Mouse (Mus musculus) embryo, embryonic 9.5 days (tissue): ENCODE measurements around the gene Pym1.

ENCODE experiments used
- DNase-seq: peaks from one replicate; pipeline ENCODE4 v3.0.0-alpha.2; 2017; ENCODE audit errors: extremely low spot score

Pym1 gene

DNA sequence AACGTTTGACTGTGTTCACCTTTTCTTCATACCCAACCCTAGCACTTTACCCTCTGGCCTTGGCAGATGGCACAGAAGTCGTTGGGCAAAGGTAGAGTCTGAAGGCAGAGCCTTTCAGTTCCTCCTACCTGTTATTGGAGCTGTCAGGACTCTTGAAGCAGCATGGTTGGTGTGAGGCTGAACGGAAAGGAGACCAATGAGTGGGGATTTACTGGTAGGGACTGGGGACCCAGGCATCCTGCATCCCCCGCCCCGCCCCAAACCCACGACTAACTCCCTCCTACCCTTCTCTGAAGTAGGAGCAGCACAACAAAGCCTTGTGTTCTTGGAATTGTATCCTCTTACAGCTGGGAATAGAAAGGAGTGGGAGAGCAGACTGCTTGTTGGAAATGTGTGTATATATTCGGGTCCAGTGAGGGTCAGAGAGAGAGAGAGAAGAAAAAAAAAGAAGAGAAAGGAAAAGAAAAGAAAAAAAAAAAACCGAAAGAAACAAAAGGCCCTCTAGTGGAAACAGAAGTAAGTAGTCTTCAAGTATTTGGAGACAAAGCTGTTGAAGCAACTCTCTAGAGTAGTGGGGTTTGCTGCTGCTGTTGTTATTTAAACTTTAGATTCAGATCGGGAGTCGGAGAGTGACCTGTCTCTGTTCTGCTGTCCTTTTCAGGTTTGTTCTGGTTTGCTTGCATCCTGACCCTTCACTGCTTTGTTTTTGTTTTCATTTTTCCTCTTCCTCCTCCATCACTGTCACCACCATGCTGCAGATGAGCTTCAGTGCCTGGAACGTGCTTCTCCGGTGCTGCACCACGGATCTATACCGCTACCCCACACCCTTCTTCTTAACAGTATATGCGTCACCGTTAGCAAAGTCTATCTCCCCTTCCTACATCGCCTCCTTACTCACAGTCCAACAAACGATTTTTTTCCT lies 2.7 kb upstream of the Pym1 start, which contains the start of gene Dgka:
Gene Dgka (minus strand): TSS at position 176 of the 922 bp plus-strand sequence.
- peak; percentile 15 for DNase-seq

DNA sequence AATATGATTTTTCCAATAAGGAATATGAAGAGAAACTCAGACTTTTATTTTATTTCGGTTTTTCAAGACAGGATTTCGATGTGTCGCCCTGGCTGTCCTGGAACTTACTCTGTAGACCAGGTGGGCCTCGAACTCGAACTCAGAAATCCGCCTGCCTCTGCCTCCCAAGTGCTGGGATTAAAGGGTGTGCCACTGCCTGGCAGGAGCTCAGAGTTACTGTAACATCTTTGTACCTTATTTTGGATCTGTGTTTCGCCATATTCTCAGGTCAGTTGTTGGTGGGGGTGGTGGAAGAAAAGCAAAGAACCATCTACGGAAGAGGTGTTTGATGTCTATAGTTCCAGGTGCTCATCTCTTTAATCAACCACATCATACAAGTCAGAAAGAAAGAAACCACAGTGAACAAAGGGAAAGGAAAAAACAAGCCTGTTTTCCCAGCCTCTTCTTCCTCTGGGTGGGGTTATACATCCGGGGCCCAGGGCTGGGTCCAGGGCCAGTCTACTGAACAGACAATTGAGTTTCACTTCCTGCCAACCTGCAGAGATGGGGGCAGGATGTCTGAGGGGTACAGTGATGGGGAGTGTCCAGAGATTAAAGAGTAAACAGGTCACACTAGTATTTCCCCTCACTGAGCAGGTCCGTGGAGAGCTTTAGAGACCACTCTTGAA lies 1.6 kb upstream of the Pym1 start:
- DNase-seq: no peak

DNA sequence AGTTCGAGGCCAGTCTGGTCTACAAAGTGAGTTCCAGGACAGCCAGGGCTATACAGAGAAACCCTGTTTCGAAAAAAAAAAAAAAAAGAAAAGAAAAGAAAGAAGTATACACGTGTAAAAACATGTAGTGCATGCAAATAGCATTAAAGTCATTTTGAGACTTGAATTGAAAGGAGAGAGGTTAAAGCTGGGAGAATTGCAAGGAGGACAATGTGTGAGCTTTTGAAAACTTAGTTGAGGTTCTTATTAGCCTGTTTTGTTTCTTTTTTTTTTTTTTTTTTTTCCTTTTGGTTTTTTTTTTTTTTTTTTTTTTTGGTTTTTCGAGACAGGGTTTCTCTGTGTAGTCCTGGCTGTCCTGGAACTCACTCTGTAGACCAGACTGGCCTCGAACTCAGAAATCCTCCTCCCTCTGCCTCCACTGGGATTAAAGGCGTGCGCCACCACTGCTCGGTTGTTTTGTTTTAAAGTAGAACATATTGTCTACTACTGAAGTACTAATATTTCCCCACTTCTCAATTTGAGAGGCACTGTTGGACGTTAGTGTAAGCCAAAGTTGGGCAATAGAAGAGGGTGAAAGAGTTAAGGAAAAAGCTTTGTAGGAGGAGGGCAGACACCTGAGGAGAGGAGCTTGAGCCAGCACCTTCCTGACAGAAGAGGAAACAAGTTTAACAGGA lies 580 bp upstream of the Pym1 start:
- no peak for DNase-seq

DNA sequence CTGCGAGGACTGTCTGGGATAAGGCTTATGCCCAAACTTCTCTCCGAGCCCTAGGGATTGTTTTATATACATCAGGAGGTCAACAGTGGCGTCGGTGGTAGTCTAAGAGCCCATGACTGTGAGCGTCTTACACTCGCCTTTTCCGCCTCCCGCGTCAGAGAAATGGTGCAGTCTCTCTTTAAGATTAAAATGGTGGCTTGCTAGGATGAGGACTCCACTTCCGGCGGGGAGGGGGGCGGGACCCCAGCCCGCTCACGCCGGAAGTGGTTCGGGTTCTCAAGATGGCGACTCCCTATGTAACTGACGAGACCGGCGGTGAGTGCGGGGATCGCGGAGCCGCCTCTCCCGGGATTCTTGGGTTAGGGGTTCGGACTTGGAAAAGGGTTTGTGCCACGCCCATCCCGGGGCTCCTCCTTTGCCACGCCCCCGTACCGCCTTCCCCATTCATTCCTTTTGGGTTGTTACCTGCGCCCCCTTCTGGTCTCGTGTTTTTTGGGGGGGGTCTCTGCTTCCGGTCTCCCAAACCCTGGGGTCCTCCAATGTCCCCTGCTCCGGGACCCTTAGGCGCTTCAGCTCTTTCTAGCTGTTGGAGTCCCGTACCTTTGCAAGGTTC lies 669 bp downstream of the Pym1 start:
- DNase-seq: peak; percentile 91

DNA sequence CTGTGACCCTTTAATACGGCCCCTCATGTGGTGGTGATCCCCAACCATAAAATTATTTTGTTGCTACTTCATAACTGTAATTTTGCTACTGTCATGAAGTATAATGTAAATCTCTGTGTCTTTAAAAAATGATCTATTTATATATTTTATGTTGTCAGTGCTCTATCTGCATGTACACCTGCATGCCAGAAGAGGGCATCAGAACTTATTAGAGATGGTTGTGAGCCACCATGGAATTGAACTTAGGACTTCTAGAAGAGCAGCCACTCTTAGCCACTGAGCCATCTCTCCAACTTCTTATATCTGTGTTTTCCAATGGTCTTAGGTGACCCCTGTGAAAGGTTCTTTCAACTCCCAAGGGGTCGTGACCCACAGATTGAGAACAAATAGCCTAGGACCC lies 25.2 kb downstream of the Pym1 start:
- DNase-seq: no peak

DNA sequence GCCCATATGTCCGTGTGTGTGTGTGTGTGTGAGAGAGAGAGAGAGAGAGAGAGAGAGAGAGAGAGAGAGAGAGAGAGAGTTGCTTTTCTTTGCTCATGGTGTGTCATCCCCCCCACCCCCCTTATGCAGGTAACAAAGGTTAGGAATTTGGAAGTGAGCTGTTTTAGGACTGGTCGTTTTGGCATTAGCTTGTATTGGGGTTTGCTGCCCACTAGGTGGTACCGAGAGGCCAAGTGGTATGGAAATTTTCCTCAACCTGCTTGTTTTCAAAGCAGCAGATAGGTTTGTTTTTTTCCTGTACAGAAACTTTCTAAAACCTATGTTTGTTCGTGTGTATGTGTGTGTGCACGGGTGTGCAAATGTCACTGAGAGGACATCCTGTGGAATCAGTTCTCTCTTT lies 26.0 kb downstream of the Pym1 start:
- no peak for DNase-seq

DNA sequence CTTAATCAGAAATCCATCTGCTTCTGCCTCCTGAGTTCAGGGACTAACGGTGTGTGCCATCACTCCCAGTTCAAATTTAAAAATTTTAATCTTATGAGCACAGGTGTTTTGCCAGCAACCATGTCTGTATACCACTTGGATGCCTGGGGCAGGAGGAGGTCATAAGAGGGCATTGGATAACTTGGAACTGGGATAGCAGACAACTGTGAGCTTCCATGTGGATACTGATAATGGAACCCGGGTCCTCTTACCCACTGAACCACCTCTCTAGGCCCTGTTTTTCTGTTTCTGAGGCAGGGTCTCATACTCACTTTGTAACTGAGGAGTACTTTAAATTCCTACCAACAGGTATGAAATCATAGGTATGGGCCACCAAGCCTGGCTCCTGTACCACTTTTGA lies 30.8 kb downstream of the Pym1 start:
- no peak for DNase-seq

DNA sequence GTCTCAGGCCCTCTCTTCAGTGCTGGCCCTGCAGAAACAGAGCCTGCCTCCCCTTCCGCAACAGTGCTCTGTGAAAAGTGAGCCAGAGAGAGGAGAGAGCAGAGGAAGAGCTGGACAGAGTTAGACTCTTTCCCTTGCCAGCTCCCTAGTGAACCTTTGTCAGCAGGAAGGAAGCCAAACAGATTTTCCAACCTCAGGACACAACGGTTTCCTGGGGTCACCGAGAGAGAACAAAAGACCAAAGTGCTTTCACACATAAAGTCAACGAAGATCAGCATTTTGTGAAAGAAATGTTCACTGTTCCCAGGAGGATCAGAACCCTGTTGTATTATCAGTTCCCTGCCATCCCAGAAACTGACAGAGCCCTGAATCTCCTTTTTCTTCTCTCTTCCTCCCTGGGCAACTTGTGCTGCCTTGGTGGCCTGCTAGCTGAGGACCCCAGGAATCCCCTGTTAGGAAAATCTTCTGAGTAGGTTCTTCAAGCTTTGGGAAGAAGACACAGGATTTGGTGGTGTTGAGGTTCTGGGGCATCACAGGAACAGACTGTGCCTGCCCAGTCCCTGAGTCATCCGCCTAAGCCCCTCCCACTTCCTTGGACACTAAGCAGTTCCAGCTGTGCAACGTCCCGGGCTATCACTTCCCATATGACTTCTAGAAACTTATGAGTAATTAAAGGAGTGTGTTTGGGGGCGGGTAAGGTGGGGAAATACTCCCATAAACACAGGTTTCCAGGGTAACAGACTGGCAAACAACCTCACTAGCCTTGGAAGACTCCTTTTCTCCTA lies 31.5 kb downstream of the Pym1 start:
- DNase-seq: peak; percentile 46

DNA sequence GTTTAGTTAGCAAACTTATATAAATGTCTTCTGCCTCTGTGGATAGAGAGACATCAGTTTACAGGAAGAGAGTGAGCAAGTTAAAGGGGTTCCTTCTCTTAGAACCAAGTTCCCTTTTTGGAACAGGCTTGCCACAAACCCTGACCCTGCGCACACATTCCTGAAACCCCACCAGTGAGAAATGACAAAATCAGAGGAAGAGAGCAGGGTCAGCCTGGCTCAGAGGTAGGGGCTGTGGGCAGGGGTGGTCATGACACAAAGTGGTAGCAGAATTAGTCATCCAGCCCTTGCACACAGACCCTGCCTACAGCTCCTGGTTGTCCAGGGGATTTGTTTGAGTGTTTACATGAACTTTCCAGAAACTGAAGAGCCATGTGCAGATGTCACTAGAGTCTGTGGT lies 32.5 kb downstream of the Pym1 start:
- no peak for DNase-seq

DNA sequence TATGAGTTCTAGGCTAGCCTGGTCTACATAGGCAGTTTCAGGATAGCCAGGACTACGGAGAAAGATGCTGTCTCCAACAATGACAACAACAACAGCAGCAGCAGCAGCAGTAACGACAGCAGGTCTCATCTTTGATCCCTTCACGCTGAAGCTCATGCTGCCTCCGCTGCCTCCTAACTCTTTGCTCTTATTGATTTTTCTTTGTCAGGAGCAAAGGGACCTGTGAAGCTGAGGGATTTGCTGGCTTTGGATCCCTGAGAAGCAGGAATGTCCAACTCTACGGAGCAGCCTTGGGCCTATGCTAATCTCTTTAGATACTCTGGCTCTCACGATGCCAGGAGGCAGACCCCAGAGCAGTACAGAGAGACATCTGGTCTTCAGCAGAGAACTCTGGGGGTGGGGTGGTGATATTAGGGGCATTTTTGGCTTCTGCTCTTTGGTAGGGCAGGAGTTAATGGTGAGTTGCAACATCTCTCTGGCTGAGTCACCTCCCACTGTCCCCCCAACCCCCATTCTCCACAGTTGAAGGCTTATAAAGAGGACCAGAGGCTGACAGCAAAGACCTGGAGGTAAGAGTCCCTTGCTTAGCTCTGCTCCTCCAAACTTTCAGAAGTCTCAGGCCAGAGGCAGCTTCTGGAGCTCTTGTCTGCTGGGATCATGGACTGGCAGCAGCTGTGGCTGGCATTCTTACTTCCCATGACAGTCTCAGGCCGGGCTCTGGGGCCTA lies 42.9 kb downstream of the Pym1 start, which contains the start of gene Mmp19:
Gene Mmp19 (plus strand): TSS at position 513 of the 727 bp plus-strand sequence.
- DNase-seq: no peak

DNA sequence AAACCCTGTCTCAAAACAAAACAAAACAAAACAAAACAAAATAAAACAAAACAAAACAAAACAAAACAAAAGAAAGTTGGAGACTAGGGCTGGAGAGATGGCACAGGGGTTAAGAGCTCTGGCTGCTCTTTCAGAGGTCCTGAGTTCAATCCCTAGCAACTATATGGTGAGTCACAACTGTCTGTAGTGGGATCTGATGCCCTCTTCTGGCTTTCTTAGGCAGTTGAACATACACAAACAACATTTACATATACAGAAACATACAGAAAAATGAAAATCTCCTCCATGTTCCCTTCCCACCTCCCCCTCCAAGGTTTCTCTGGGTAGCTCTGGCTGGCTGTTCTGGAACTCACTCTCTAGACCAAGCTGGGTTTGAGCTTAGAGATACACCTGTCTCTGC lies 44.4 kb downstream of the Pym1 start:
- no peak for DNase-seq

DNA sequence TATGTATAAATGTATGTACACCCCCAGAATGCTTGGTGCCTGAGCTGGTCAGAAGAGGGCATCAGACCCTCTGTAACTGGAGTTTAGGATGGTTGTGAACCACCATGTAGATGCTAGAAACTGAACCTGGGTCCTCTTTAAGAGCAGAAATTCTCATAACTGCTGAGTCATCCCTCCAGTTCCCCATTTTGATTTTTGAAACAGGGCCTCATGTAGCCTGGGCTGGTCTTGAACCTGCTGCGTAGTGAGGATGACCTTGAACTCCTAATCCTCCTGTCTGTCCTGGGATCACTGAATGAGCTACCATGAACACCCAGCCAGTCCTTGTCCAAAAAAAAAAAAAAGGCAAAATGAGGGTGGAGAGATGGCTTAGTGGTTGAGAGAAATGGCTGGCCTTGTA lies 45.6 kb downstream of the Pym1 start:
- no peak for DNase-seq

DNA sequence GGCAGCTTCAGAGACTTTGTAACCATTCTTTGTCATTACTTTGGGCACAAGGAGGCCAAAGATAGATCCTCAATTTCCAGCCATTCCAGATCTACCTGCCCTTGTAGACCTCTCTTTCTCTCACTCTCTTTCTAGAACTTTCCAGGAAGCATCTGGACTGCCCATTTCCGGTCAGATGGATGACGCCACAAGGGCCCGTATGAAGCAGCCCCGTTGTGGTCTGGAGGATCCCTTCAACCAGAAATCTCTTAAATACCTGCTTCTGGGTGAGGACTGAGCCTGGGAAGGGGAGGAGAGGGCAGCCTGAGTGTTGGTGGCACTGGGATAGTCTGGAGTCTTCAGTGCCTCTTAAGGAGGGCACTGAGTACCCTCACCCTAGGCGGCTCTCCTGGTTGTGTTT lies 46.7 kb downstream of the Pym1 start:
- DNase-seq: no peak

DNA sequence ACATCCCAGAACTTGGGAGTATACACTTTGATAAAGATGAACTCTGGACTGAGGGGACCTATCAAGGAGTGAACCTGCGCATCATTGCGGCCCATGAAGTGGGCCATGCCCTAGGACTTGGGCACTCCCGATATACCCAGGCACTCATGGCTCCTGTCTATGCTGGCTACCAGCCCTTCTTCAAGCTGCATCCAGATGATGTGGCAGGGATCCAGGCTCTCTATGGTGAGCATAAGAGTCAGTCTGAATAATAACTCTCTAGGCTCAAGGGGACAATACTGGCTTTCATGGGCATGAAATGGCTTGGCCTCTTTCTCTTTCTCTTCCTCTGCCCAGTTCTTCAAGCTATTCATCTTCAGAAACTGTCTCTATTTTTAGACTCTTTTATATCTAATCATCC lies 47.9 kb downstream of the Pym1 start:
- DNase-seq: no peak

DNA sequence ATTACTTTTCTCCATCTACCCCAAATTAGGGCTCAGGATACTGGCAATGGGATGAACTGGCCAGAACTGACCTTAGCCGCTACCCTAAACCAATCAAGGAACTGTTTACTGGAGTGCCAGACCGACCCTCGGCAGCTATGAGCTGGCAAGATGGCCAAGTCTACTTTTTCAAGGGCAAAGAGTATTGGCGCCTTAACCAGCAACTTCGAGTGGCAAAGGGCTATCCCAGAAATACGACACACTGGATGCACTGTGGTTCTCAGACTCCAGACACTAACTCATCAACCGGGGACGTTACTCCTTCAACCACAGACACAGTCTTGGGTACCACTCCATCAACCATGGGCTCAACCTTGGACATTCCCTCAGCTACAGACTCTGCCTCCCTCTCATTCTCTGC lies 51.0 kb downstream of the Pym1 start:
- no peak for DNase-seq

DNA sequence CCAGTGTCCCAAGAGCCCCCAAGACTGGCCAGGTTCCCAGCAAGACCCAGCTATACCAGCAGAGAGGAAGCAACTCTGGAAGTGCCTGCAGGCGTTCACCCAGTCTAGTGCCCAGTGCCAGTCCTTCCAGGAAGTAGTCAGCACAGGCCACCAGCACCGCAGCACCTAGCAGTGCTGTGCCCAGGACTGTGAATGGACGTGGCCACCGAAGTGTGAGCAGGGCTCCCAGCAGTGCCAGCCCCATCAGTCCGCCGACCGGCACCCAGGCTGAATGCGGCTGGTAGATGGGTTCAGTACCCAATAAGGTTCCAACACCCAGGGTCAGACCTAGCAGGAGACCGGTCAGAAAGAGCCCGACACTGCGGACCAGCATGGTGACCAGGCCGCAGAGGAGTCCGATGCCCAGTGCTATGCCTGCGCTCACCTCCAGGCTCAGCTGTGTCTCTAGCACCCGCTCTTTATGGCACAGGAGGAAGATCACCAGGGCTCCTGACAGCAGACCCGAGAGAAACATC lies 54.3 kb downstream of the Pym1 start:
- no peak for DNase-seq

DNA sequence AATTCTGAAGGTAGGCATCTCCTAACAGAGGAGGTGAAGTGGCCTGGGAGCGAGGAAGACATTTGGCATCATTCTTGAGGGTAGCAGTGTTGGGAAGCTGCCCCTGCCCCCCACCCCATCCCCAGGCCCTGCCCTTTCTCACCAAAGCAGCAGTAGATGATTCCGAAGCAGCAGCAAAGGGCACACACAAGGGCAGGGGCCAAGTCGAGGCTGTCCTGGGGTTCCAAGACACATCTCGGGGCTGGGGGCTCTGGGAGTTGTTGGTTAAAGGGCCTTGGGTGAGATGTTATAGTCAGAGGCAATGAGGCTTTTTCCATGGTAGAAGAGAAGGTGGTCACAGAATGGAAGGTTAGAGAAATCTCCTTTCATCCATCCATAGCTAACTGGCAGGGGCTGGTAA lies 55.3 kb downstream of the Pym1 start:
- DNase-seq: no peak

DNA sequence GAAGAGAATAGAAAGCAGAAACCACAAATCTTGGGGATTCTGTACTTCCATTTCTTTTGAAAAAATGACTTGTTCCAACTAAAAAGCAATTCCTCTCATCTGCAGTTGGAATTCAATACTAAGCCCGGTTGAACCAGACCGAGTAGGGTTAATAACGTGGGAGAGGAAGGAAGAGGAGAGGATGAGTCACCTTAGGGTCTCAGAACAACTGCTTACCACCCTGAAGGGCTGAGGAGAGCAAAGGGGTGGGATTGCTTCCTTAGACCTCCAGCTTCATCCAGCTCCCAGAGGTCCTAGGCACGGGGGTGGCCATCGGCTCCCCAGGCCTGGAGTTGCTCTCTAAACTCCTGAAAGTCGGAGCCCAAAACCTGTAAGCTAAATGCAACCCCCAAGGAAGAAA lies 55.7 kb downstream of the Pym1 start:
- no peak for DNase-seq

DNA sequence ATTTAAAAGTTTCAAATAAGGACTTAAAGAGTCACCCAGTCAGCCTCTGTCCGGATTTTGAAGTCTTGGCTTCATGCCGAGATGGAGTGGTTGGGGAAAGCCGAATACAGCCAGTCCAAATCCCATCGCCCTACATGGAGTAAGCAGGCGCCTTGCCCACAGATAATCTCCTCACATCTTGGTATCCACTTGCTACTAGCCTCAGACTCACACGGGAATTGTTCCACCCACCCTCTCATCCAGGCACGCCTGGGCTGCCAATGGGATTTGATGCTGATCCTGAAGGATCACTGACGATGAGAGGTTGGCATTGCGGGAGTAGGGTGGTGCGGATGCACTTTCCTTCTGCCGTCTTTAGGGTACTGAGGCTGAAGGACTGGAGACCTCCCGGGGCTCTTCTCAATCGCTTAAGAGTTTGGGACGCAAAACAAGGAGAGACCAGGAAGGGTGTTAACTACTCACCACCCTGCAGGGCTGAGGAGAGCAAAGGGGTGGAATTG lies 56.1 kb downstream of the Pym1 start, which contains the start of gene Dnajc14:
Gene Dnajc14 (plus strand): TSS at position 292 of the 500 bp plus-strand sequence.
- no peak for DNase-seq
